Mouse (Mus musculus): ENCODE results near the gene Ip6k2.

GRCm38 (mm10) chr9:108747694-108748093 lies 35.9 kb upstream of the Ip6k2 start:
- no peak for TF ChIP-seq EP300 (IDR thresholded peaks at IDR 0.05; ENCODE audit: low read depth)
- TF ChIP-seq CTCF (IDR thresholded peaks at IDR 0.05; ENCODE audit: low read depth) = no peak

All from liver, embryonic 14.5 days (tissue).